Comparison of ENCODE assay signal across 28 mouse cellular contexts in the genomic region with DNA sequence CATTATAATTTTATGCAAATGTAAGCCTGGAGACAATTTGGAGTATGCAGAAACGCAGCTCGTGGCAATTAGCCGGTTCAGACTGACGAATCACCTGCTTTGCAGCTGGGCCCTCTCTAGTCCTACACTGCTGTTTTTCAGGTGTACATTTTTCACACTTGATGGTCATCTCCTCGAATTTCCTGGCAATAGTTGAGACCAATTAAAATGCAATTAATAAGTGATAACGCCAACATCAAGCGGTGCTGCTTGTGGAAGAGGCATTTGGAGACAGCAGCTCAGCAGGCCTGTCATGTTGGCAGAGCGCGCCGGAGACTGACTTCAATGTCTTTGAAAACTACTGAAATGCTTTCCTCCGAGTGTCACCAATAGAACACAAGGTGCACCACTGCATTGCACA. TPM values are rescaled to one million over a fixed set of nuclear protein-coding genes. Genes with fewer than 3 reads are reported as not detected.
DNase-seq lines count a peak whose midpoint lies in the region; ATAC-seq and TF ChIP-seq lines count a peak whose summit lies in the region.
"Had no signal": no experiment of that assay in that cellular context is flagged by ENCODE, and none has a peak within 500 bp of the region (broad histone marks: within the 10 kb centered on the region; RNA-seq: fewer than 3 reads in every experiment).

No protein-coding gene starts in this region.

- 56% methylated on average over 11 of the region's 11 CpGs for WGBS in forebrain, embryonic 16.5 days
- 94% methylated on average over 11 of the region's 11 CpGs for WGBS in forebrain, embryonic 10.5 days
- WGBS in heart, embryonic 10.5 days: 90% methylated on average over 11 of the region's 11 CpGs
- 76% methylated on average over 11 of the region's 11 CpGs for WGBS in midbrain, postnatal 0 days
- 90% methylated on average over 11 of the region's 11 CpGs for WGBS in midbrain, embryonic 10.5 days

- H3K27ac ChIP-seq in forebrain, embryonic 16.5 days (ENCODE audit: low read length): no peak overlapping the region
- no peak overlapping the region for H3K27ac ChIP-seq in forebrain, embryonic 10.5 days
- no peak overlapping the region for H3K27ac ChIP-seq in heart, embryonic 10.5 days
- no peak overlapping the region for H3K27ac ChIP-seq in midbrain, postnatal 0 days (ENCODE audit: low read depth, low read length)
- no peak overlapping the region for H3K27ac ChIP-seq in midbrain, embryonic 10.5 days (replicated peaks)
- H3K27ac ChIP-seq: embryonic facial prominence, embryonic 10.5 days; embryonic facial prominence, embryonic 13.5 days; gastrocnemius, adult 2 months; heart, adult 2 months; hindbrain, embryonic 10.5 days; hindbrain, embryonic 15.5 days had no signal

- H3K27me3 ChIP-seq in forebrain, embryonic 16.5 days (replicated peaks; ENCODE audit: control insufficient read depth, insufficient read depth, low read length): no peaks in the 10 kb centered on the region
- no peaks in the 10 kb centered on the region for H3K27me3 ChIP-seq in forebrain, embryonic 10.5 days (ENCODE audit: poor library complexity, severe bottlenecking)
- H3K27me3 ChIP-seq in heart, embryonic 10.5 days (ENCODE audit: insufficient read depth, poor library complexity, severe bottlenecking): no peaks in the 10 kb centered on the region
- H3K27me3 ChIP-seq in midbrain, postnatal 0 days (ENCODE audit: insufficient read depth, low read length): no peaks in the 10 kb centered on the region
- no peaks in the 10 kb centered on the region for H3K27me3 ChIP-seq in midbrain, embryonic 10.5 days (ENCODE audit: low read depth, poor library complexity, severe bottlenecking)
- H3K27me3 ChIP-seq: embryonic facial prominence, embryonic 13.5 days; hindbrain, embryonic 15.5 days had no signal

- no peaks in the 10 kb centered on the region for H3K9me3 ChIP-seq in forebrain, embryonic 16.5 days (ENCODE audit: control insufficient read depth, low read length)
- no peaks in the 10 kb centered on the region for H3K9me3 ChIP-seq in forebrain, embryonic 10.5 days
- no peaks in the 10 kb centered on the region for H3K9me3 ChIP-seq in heart, embryonic 10.5 days
- no peaks in the 10 kb centered on the region for H3K9me3 ChIP-seq in midbrain, postnatal 0 days (ENCODE audit: low read length)
- H3K9me3 ChIP-seq in midbrain, embryonic 10.5 days (replicated peaks): no peaks in the 10 kb centered on the region
- H3K9me3 ChIP-seq: embryonic facial prominence, embryonic 10.5 days; embryonic facial prominence, embryonic 13.5 days; hindbrain, embryonic 10.5 days; hindbrain, embryonic 15.5 days had no signal

- DNase-seq in forebrain, embryonic 10.5 days (ENCODE audit: extremely low spot score, low spot score): no peak
- peak; percentile 6 for DNase-seq in heart, embryonic 10.5 days (ENCODE audit: low spot score)
- no peak for DNase-seq in heart, adult 18-20 months
- peak; percentile 9 for DNase-seq in midbrain, postnatal 0 days (ENCODE audit: low spot score)
- DNase-seq in midbrain, embryonic 10.5 days (ENCODE audit: low spot score): no peak
- DNase-seq: adrenal gland, adult 2 months; adrenal gland, postnatal 14 days; cerebellum, adult 11-12 months; cerebellum, adult 8-10 months; cerebellum, postnatal 36 days; embryo, embryonic 11 days; gastrocnemius, adult 2 months; gastrocnemius, postnatal 14 days; heart, adult 2 months; kidney, adult 18-20 months; kidney, adult 9 months had no signal

- H3K9ac ChIP-seq in forebrain, embryonic 16.5 days (replicated peaks; ENCODE audit: low read depth, low read length): no peak overlapping the region
- no peak overlapping the region for H3K9ac ChIP-seq in midbrain, postnatal 0 days (replicated peaks; ENCODE audit: low read length, poor library complexity, severe bottlenecking)
- H3K9ac ChIP-seq: embryonic facial prominence, embryonic 13.5 days; hindbrain, embryonic 15.5 days had no signal

- no peak overlapping the region for H3K4me2 ChIP-seq in forebrain, embryonic 16.5 days (ENCODE audit: low read length)
- H3K4me2 ChIP-seq in midbrain, postnatal 0 days (ENCODE audit: low read depth, low read length, poor library complexity, severe bottlenecking): no peak overlapping the region
- H3K4me2 ChIP-seq: embryonic facial prominence, embryonic 13.5 days; heart, embryonic 11.5 days; hindbrain, embryonic 15.5 days had no signal

- TF ChIP-seq CTCF in midbrain, postnatal 0 days (IDR thresholded peaks at IDR 0.05): no peak

- peak; percentile 31; the same call in 1 of the 2 replicates for ATAC-seq in forebrain, embryonic 16.5 days
- ATAC-seq in midbrain, postnatal 0 days (ENCODE audit: low FRiP score): no peak
- ATAC-seq: CD4-positive, CD25-positive, alpha-beta regulatory T cell, adult 4 months; inflammation-experienced regulatory T-cells, adult 6 months; intestine, embryonic 16.5 days had no signal

- no peak overlapping the region for H3K4me3 ChIP-seq in forebrain, embryonic 16.5 days (replicated peaks; ENCODE audit: low read length)
- H3K4me3 ChIP-seq in forebrain, embryonic 10.5 days: no peak overlapping the region
- no peak overlapping the region for H3K4me3 ChIP-seq in heart, embryonic 10.5 days
- no peak overlapping the region for H3K4me3 ChIP-seq in midbrain, postnatal 0 days (ENCODE audit: low read depth, low read length)
- H3K4me3 ChIP-seq in midbrain, embryonic 10.5 days: no peak overlapping the region
- H3K4me3 ChIP-seq: embryonic facial prominence, embryonic 10.5 days; embryonic facial prominence, embryonic 13.5 days; erythroblast, embryonic 14.5 days; gastrocnemius, adult 2 months; heart, adult 2 months; hindbrain, embryonic 10.5 days; hindbrain, embryonic 15.5 days had no signal

- H3K36me3 ChIP-seq in forebrain, embryonic 16.5 days (ENCODE audit: control insufficient read depth, insufficient read depth): no peaks in the 10 kb centered on the region
- no peaks in the 10 kb centered on the region for H3K36me3 ChIP-seq in forebrain, embryonic 10.5 days (replicated peaks)
- no peaks in the 10 kb centered on the region for H3K36me3 ChIP-seq in heart, embryonic 10.5 days
- H3K36me3 ChIP-seq in midbrain, postnatal 0 days (ENCODE audit: insufficient read depth, low read length): no peaks in the 10 kb centered on the region
- H3K36me3 ChIP-seq in midbrain, embryonic 10.5 days: no peaks in the 10 kb centered on the region
- H3K36me3 ChIP-seq: embryonic facial prominence, embryonic 10.5 days; embryonic facial prominence, embryonic 13.5 days; hindbrain, embryonic 10.5 days; hindbrain, embryonic 15.5 days had no signal

- H3K4me1 ChIP-seq in forebrain, embryonic 16.5 days (replicated peaks; ENCODE audit: control insufficient read depth, insufficient read depth, low read length): 0 out of 2 replicates have a peak, but pooled peaks cover 2% of the 10 kb centered on the region
- no peaks in the 10 kb centered on the region for H3K4me1 ChIP-seq in forebrain, embryonic 10.5 days
- no peaks in the 10 kb centered on the region for H3K4me1 ChIP-seq in heart, embryonic 10.5 days
- no peaks in the 10 kb centered on the region for H3K4me1 ChIP-seq in midbrain, postnatal 0 days (ENCODE audit: insufficient read depth, low read length)
- 0 out of 2 replicates have a peak, but pooled peaks cover 3% of the 10 kb centered on the region for H3K4me1 ChIP-seq in midbrain, embryonic 10.5 days
- H3K4me1 ChIP-seq: embryonic facial prominence, embryonic 10.5 days; embryonic facial prominence, embryonic 13.5 days; hindbrain, embryonic 10.5 days; hindbrain, embryonic 15.5 days had no signal

RNA-seq across cellular contexts. Expression of a gene that starts 42.0 kb away (rescaled TPM):
- polyA plus RNA-seq in forebrain, embryonic 16.5 days (2015; fragmentation: Nextera tagmentation; extraction: Ambion mirVana): 18.5 and 23.1 TPM in 2 replicates
- 0.68 and 1.1 TPM in 2 replicates for polyA plus RNA-seq in forebrain, embryonic 10.5 days (2016; fragmentation: Nextera tagmentation; extraction: Ambion mirVana)
- 0.70 and 1.3 TPM in 2 replicates for polyA plus RNA-seq in heart, embryonic 10.5 days (2016; fragmentation: Nextera tagmentation; extraction: Ambion mirVana)
- not detected for total RNA-seq in heart, adult 18-20 months (2021)
- total RNA-seq in midbrain, postnatal 0 days (2014; rRNA removed): 14.9 and 19.6 TPM in 2 replicates
- 17.3 and 18.1 TPM in 2 replicates for polyA plus RNA-seq in midbrain, postnatal 0 days (2015; fragmentation: Nextera tagmentation; extraction: Ambion mirVana)
- polyA plus RNA-seq in midbrain, embryonic 10.5 days (2016; fragmentation: Nextera tagmentation; extraction: Ambion mirVana): 1.5 and 1.8 TPM in 2 replicates
- total RNA-seq: heart, adult 2 months; heart, postnatal 25 days; MEL had no signal
- polyA plus RNA-seq: CD4-positive, CD25-positive, alpha-beta regulatory T cell, adult 4 months; erythroblast, embryonic 14.5 days had no signal

Comparison
In these comparisons a context has a peak if more than half of its experiments do, and no peak if none do; other contexts are left out.
1. DNase-seq: peak in heart, embryonic 10.5 days (single experiment) and midbrain, postnatal 0 days (single experiment); none in forebrain, embryonic 10.5 days (single experiment), heart, adult 18-20 months (0 of 2) and midbrain, embryonic 10.5 days (single experiment).